Mouse (Mus musculus): ENCODE data around the gene Nr1d1. TPM values are rescaled to one million over a fixed set of nuclear protein-coding genes. Genes with fewer than 3 reads are reported as not detected.

The Nr1d1 gene
- total and polyA plus RNA-seq, 3 experiments = 2.0 to 5.6 TPM; not detected in 1

DNA sequence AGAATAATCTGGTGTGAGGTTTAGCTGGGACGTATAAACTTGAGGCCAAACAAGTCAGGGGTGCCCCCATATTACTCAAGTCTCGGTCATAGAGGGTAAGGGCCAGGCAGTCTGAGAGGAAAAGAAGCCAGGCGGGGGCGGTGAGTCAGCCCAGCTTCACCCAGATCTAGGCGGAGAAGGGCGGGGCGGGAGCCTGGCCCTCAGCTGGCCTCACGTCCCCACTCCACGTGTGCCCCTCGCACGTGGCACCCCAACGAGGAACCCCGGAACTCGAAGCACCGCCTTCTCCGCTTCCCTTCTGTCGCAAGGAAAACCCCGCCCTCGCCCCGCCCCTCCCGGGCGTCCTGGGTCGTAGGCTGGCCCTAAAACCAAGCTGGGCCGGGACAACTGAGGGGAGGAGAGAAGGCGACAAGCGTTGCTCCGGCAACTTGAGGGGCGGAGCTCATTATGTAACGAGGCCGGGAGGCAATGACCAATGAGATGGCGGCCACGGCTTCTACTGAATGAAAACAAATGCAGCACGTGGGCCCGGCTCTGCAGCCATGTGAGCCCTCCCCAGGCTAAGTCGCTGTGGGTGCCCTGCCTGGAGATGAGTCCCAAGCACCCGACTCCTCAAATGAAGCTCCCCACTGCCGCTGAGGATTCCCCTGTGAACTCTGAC, 1.4 kb downstream of the Nr1d1 start:
- no peaks in the 10 kb centered on the region for H3K27me3 ChIP-seq (ENCODE audit: control insufficient read depth in 1 of 2, insufficient read depth in 2 of 2, low read length in 2 of 2)
- H3K27ac ChIP-seq (ENCODE audit: control insufficient read depth, low read depth, low read length) = peak overlapping the region; percentile 89
- H3K9me3 ChIP-seq (replicated peaks; ENCODE audit: insufficient read depth, low read length) = no peaks in the 10 kb centered on the region
- peaks cover 24 to 49% of the 10 kb centered on the region in 2 experiments for H3K4me1 ChIP-seq (ENCODE audit: control insufficient read depth in 1 of 2, insufficient read depth in 2 of 2, low read length in 2 of 2)
- peak; percentile 100 for DNase-seq (ENCODE audit: low read depth, low spot score)
- H3K36me3 ChIP-seq (ENCODE audit: control insufficient read depth in 1 of 2, insufficient read depth in 2 of 2, low read length in 2 of 2) = peaks cover 0 to 29% of the 10 kb centered on the region in 2 experiments; a peak in 2 of 4 replicates
- peak overlapping the region; percentile 38 to 41 for H3K4me3 ChIP-seq (ENCODE audit: control insufficient read depth in 1 of 2, insufficient read depth in 1 of 2, low read depth in 2 of 2, low read length in 2 of 2)
- H3K9ac ChIP-seq (ENCODE audit: control insufficient read depth, low read depth, low read length, poor library complexity, severe bottlenecking) = peak overlapping the region; percentile 59
- H3K79me2 ChIP-seq (ENCODE audit: control insufficient read depth, insufficient read depth, low read length, poor library complexity) = no peaks in the 10 kb centered on the region; the same call in 1 of the 2 replicates
- no peak for TF ChIP-seq ZNF384 (IDR thresholded peaks at IDR 0.05; ENCODE audit: low read depth, low read length)
- peak; percentile 100 for TF ChIP-seq MXI1 (IDR thresholded peaks at IDR 0.05; ENCODE audit: low read depth, low read length)
- TF ChIP-seq MEF2A (IDR thresholded peaks at IDR 0.05; ENCODE audit: extremely low read depth, insufficient replicate concordance, low read depth, low read length, poor library complexity, severe bottlenecking) = no peak
- no peak for TF ChIP-seq CTCF (IDR thresholded peaks at IDR 0.05 in 2 of 3, conservative IDR thresholded peaks at IDR 0.05 in 1 of 3; ENCODE audit: control insufficient read depth in 1 of 3, insufficient read depth in 1 of 3, low read depth in 2 of 3, low read length in 3 of 3, poor library complexity in 1 of 3, severe bottlenecking in 1 of 3)
- no peak for TF ChIP-seq GATA1 (IDR thresholded peaks at IDR 0.05; ENCODE audit: low read depth, low read length)
- no peak for TF ChIP-seq KAT2A (conservative IDR thresholded peaks at IDR 0.05; ENCODE audit: low read depth, low read length)
- no peak for TF ChIP-seq JUND (IDR thresholded peaks at IDR 0.05; ENCODE audit: low read depth, low read length)
- no peak for TF ChIP-seq TAL1 (IDR thresholded peaks at IDR 0.05; ENCODE audit: low read length)
- TF ChIP-seq USF2 (IDR thresholded peaks at IDR 0.05; ENCODE audit: borderline replicate concordance in 1 of 2, insufficient read depth in 1 of 2, low read depth in 1 of 2, low read length in 2 of 2) = peak in 1 of 2 experiments; percentile 43; a peak in 1 of 4 replicates
- TF ChIP-seq ETS1 (IDR thresholded peaks at IDR 0.05; ENCODE audit: low read depth, low read length) = peak; percentile 90
- TF ChIP-seq POLR2A (IDR thresholded peaks at IDR 0.05; ENCODE audit: control insufficient read depth in 1 of 2, insufficient read depth in 1 of 2, low read depth in 1 of 2, low read length in 2 of 2, poor library complexity in 1 of 2) = peak; percentile 28 to 63; a peak in 1 of 4 replicates
- peak; percentile 80; the same call in 1 of the 2 replicates for TF ChIP-seq MAZ (IDR thresholded peaks at IDR 0.05; ENCODE audit: low read depth, low read length)
- TF ChIP-seq CHD2 (IDR thresholded peaks at IDR 0.05; ENCODE audit: low read length) = no peak
- no peak for TF ChIP-seq E2F4 (IDR thresholded peaks at IDR 0.05; ENCODE audit: borderline replicate concordance, low read depth, low read length)
- peak; percentile 87 for TF ChIP-seq USF1 (IDR thresholded peaks at IDR 0.05; ENCODE audit: low read depth, low read length)
- no peak for TF ChIP-seq ZMIZ1 (IDR thresholded peaks at IDR 0.05; ENCODE audit: low read depth, low read length)
- TF ChIP-seq POLR2AphosphoS2 (IDR thresholded peaks at IDR 0.05; ENCODE audit: low read length) = no peak
- no peak for TF ChIP-seq CHD1 (IDR thresholded peaks at IDR 0.05; ENCODE audit: low read depth, low read length)
- peak; percentile 61; the same call in 1 of the 2 replicates for TF ChIP-seq TBP (IDR thresholded peaks at IDR 0.05; ENCODE audit: low read depth, low read length)
- TF ChIP-seq MAFK (IDR thresholded peaks at IDR 0.05; ENCODE audit: borderline replicate concordance, low read depth, low read length) = no peak
- TF ChIP-seq TCF12 (IDR thresholded peaks at IDR 0.05; ENCODE audit: low read depth, low read length) = peak; percentile 20; the same call in 1 of the 2 replicates
- TF ChIP-seq NRF1 (IDR thresholded peaks at IDR 0.05; ENCODE audit: insufficient read depth, low read depth, low read length, poor library complexity, severe bottlenecking) = no peak
- TF ChIP-seq GABPA (IDR thresholded peaks at IDR 0.05; ENCODE audit: low read depth, low read length) = no peak
- TF ChIP-seq POLR2AphosphoS5 (IDR thresholded peaks at IDR 0.05; ENCODE audit: borderline replicate concordance, low read depth, low read length) = no peak
- TF ChIP-seq SMC3 (IDR thresholded peaks at IDR 0.05; ENCODE audit: low read depth, low read length) = no peak
- TF ChIP-seq BHLHE40 (IDR thresholded peaks at IDR 0.05; ENCODE audit: borderline replicate concordance, low read depth, low read length) = peak; percentile 92
- TF ChIP-seq ZKSCAN1 (IDR thresholded peaks at IDR 0.05; ENCODE audit: low read depth, low read length) = no peak
- no peak for TF ChIP-seq UBTF (IDR thresholded peaks at IDR 0.05; ENCODE audit: borderline replicate concordance, insufficient read depth, low read depth, low read length)
- peak; percentile 100 for TF ChIP-seq MYC (IDR thresholded peaks at IDR 0.05; ENCODE audit: low read depth, low read length)
- TF ChIP-seq EP300 (IDR thresholded peaks at IDR 0.05; ENCODE audit: low read depth in 1 of 2, low read length in 2 of 2) = peak in 1 of 2 experiments; percentile 52; a peak in 2 of 4 replicates
- peak; percentile 63 for TF ChIP-seq HCFC1 (IDR thresholded peaks at IDR 0.05; ENCODE audit: low read depth, low read length)
- peak; percentile 100 for TF ChIP-seq SIN3A (IDR thresholded peaks at IDR 0.05; ENCODE audit: low read length)
- TF ChIP-seq RAD21 (IDR thresholded peaks at IDR 0.05; ENCODE audit: low read depth, low read length) = no peak
- TF ChIP-seq ELF1 (IDR thresholded peaks at IDR 0.05; ENCODE audit: low read depth, low read length) = peak; percentile 89
- TF ChIP-seq NELFE (IDR thresholded peaks at IDR 0.05; ENCODE audit: low read depth, low read length) = no peak
- no peak for TF ChIP-seq ZC3H11A (IDR thresholded peaks at IDR 0.05; ENCODE audit: low read depth, low read length)

Data from MEL (cell line).